Mouse (Mus musculus) CH12.LX (cell line): ENCODE measurements around the gene Ppp6r3. TPM values are rescaled to one million over a fixed set of nuclear protein-coding genes. Genes with fewer than 3 reads are reported as not detected.

Source experiments
- DNase-seq: peaks from one replicate; pipeline ENCODE4 v3.0.0-alpha.2; 2013; ENCODE audit errors: extremely low read depth
- H3K27ac ChIP-seq: 2 replicates; pipeline ENCODE4 v1.5.1; 2012; ENCODE audit warnings: low read depth, mild to moderate bottlenecking, control low read depth, moderate library complexity; ENCODE audit not compliant: insufficient read depth
- H3K27me3 ChIP-seq: replicated peaks from 2 replicates; pipeline ENCODE3; 2012; ENCODE audit warnings: inconsistent platforms
- H3K36me3 ChIP-seq, 2 experiments: replicated peaks in 1 of 2; 2 replicates each; pipeline versions ENCODE3 to v1.6.1; 2012; ENCODE audit warnings: inconsistent platforms in 1 of 2, low read length in 1 of 2, mild to moderate bottlenecking in 1 of 2, mixed read lengths in 1 of 2, moderate library complexity in 1 of 2; ENCODE audit not compliant: control insufficient read depth in 1 of 2, insufficient read depth in 1 of 2
- H3K4me1 ChIP-seq, 2 experiments: 2 replicates each; pipeline ENCODE4 v1.6.1; 2012; ENCODE audit warnings: inconsistent platforms in 1 of 2, moderate library complexity in 1 of 2; ENCODE audit not compliant: insufficient read depth in 2 of 2, control insufficient read depth in 1 of 2
- H3K4me2 ChIP-seq: 2 replicates; pipeline ENCODE4 v1.6.1; 2012; ENCODE audit warnings: low read depth, mild to moderate bottlenecking, control low read depth; ENCODE audit not compliant: poor library complexity, insufficient read depth, severe bottlenecking
- H3K4me3 ChIP-seq, 3 experiments: fragments of 150-350 bp in 1 of 3; sonication (generic) in 1 of 3; replicated peaks in 1 of 3; 2 replicates each; pipeline versions ENCODE3 to v1.5.1; 2011 to 2012; ENCODE audit warnings: low read depth in 2 of 3, low read length in 2 of 3, mild to moderate bottlenecking in 2 of 3, moderate library complexity in 2 of 3, control low read depth in 1 of 3, improper control_type of control experiment in 1 of 3, inconsistent platforms in 1 of 3, mixed read lengths in 1 of 3; ENCODE audit not compliant: poor library complexity in 1 of 3
- H3K79me2 ChIP-seq: replicated peaks from 2 replicates; pipeline ENCODE4 v1.6.1; 2012; ENCODE audit warnings: mild to moderate bottlenecking, moderate library complexity; ENCODE audit not compliant: control insufficient read depth, poor library complexity, insufficient read depth, severe bottlenecking; ENCODE audit errors: extremely low read depth
- H3K9ac ChIP-seq: 2 replicates; pipeline ENCODE4 v1.6.1; 2012; ENCODE audit warnings: low read depth, mild to moderate bottlenecking, control low read depth, moderate library complexity; ENCODE audit not compliant: insufficient read depth
- H3K9me3 ChIP-seq: replicated peaks from 2 replicates; pipeline ENCODE3; 2012; ENCODE audit warnings: low read length, inconsistent platforms, mixed read lengths
- BHLHE40 ChIP-seq: IDR thresholded peaks from 2 replicates; pipeline ENCODE4 v1.6.1; 2011; ENCODE audit warnings: mild to moderate bottlenecking, low read depth, low read length, improper control_type of control experiment
- CTCF ChIP-seq, 2 experiments: IDR thresholded peaks in 1 of 2; conservative IDR thresholded peaks in 1 of 2; 2 replicates each; pipeline ENCODE4 v1.5.1; 2011 to 2012; ENCODE audit warnings: low read depth in 2 of 2, low read length in 2 of 2, improper control_type of control experiment in 1 of 2, inconsistent platforms in 1 of 2, mild to moderate bottlenecking in 1 of 2, moderate library complexity in 1 of 2
- E2F4 ChIP-seq: IDR thresholded peaks from 2 replicates; pipeline ENCODE4 v1.6.1; 2011; ENCODE audit warnings: low read depth, low read length, improper control_type of control experiment; ENCODE audit not compliant: insufficient replicate concordance
- ELF1 ChIP-seq: IDR thresholded peaks from 2 replicates; pipeline ENCODE4 v1.6.1; 2014; ENCODE audit warnings: low read depth, mild to moderate bottlenecking, inconsistent platforms, low read length, improper control_type of control experiment
- GABPA ChIP-seq: IDR thresholded peaks from 2 replicates; pipeline ENCODE4 v1.6.1; 2012; ENCODE audit warnings: low read depth, low read length, improper control_type of control experiment, inconsistent platforms; ENCODE audit not compliant: insufficient replicate concordance
- HCFC1 ChIP-seq: IDR thresholded peaks from 2 replicates; pipeline ENCODE4 v1.6.1; 2012; ENCODE audit warnings: low read depth, mild to moderate bottlenecking, inconsistent platforms, low read length, improper control_type of control experiment
- JUND ChIP-seq: conservative IDR thresholded peaks from 2 replicates; pipeline ENCODE4 v1.6.1; 2011; ENCODE audit warnings: low read depth, low read length, improper control_type of control experiment
- KAT2A ChIP-seq: IDR thresholded peaks from 2 replicates; pipeline ENCODE4 v1.6.1; 2012; ENCODE audit warnings: low read length, improper control_type of control experiment, inconsistent platforms; ENCODE audit not compliant: insufficient replicate concordance
- MAX ChIP-seq: IDR thresholded peaks from 2 replicates; pipeline ENCODE4 v1.6.1; 2011; ENCODE audit warnings: low read length, improper control_type of control experiment
- MXI1 ChIP-seq: IDR thresholded peaks from 2 replicates; pipeline ENCODE4 v1.6.1; 2011; ENCODE audit warnings: mild to moderate bottlenecking, low read depth, low read length, improper control_type of control experiment
- MYC ChIP-seq: IDR thresholded peaks from 2 replicates; pipeline ENCODE4 v1.6.1; 2011; ENCODE audit warnings: low read depth, mild to moderate bottlenecking, improper control_type of control experiment, low read length
- NRF1 ChIP-seq: IDR thresholded peaks from 2 replicates; pipeline ENCODE4 v1.6.1; 2014; ENCODE audit warnings: low read depth, mild to moderate bottlenecking, inconsistent platforms, low read length, improper control_type of control experiment, moderate library complexity
- POLR2A ChIP-seq: IDR thresholded peaks from 2 replicates; pipeline ENCODE4 v1.6.1; 2011; ENCODE audit warnings: low read depth, mild to moderate bottlenecking, improper control_type of control experiment, low read length
- POLR2AphosphoS2 ChIP-seq: IDR thresholded peaks from 2 replicates; pipeline ENCODE4 v1.6.1; 2011; ENCODE audit warnings: low read depth, low read length, improper control_type of control experiment
- SIN3A ChIP-seq: IDR thresholded peaks from 2 replicates; pipeline ENCODE4 v1.6.1; 2012; ENCODE audit warnings: low read length, improper control_type of control experiment, inconsistent platforms
- SMC3 ChIP-seq: IDR thresholded peaks from 2 replicates; pipeline ENCODE4 v1.6.1; 2011; ENCODE audit warnings: low read depth, low read length, improper control_type of control experiment
- TBP ChIP-seq: conservative IDR thresholded peaks from 2 replicates; pipeline ENCODE4 v1.6.1; 2011; ENCODE audit warnings: low read depth, low read length, improper control_type of control experiment
- TCF12 ChIP-seq: IDR thresholded peaks from 2 replicates; pipeline ENCODE4 v1.6.1; 2014; ENCODE audit warnings: low read depth, mild to moderate bottlenecking, inconsistent platforms, low read length, improper control_type of control experiment
- UBTF ChIP-seq: IDR thresholded peaks from 2 replicates; pipeline ENCODE4 v1.6.1; 2012; ENCODE audit warnings: low read depth, mild to moderate bottlenecking, inconsistent platforms, low read length, improper control_type of control experiment, moderate library complexity
- USF1 ChIP-seq: IDR thresholded peaks from 2 replicates; pipeline ENCODE4 v1.6.1; 2014; ENCODE audit warnings: low read depth, mild to moderate bottlenecking, inconsistent platforms, low read length, improper control_type of control experiment
- USF2 ChIP-seq: conservative IDR thresholded peaks from 2 replicates; pipeline ENCODE4 v1.6.1; 2011; ENCODE audit warnings: low read depth, low read length, improper control_type of control experiment
- ZMIZ1 ChIP-seq: IDR thresholded peaks from 2 replicates; pipeline ENCODE4 v1.6.1; 2012; ENCODE audit warnings: low read depth, mild to moderate bottlenecking, inconsistent platforms, low read length, improper control_type of control experiment
- ZNF384 ChIP-seq: IDR thresholded peaks from 2 replicates; pipeline ENCODE4 v1.6.1; 2012; ENCODE audit warnings: low read depth, low read length, improper control_type of control experiment, inconsistent platforms
- dilution Hi-C: fragments of 300-500 bp; cut with MboI; formaldehyde crosslinking; loops from 2 replicates; pipeline ENCODE4 v1.14.3; 2020; ENCODE audit warnings: low sequenced_read_pairs; ENCODE audit not compliant: extremely low pct_unique_long_range_greater_than_20kb, extremely low pct_ligation_motif_present
- in situ Hi-C: fragments of 300-500 bp; cut with MboI; formaldehyde crosslinking; loops from 3 replicates; pipeline ENCODE4 v1.14.3; 2019; ENCODE audit warnings: low sequenced_read_pairs, low pct_ligation_motif_present, low pct_unique_long_range_greater_than_20kb, mixed read lengths
- polyA plus RNA-seq: library from polyadenylated mRNA; unstranded; fragments of >175 nt; gene quantifications from 2 replicates; pipeline ENCODE4 v1.2.1, GENCODE M21; 2012; ENCODE audit warnings: low read depth; ENCODE audit not compliant: insufficient read length
- total RNA-seq, 2 experiments: library from RNA; depleted of rRNA; stranded (reverse); fragments of 300-350 nt in 1 of 2; fragments of >200 nt in 1 of 2; gene quantifications; 2 replicates each; pipeline ENCODE4 v1.2.3; 2012 to 2014

Gene Ppp6r3
- total and polyA plus RNA-seq, 3 experiments: 68.5 to 94.6 (median 72.3) TPM

- H3K9ac ChIP-seq: no peak overlapping the region
- peak; percentile 58 for DNase-seq
- no peak overlapping the region for H3K4me3 ChIP-seq
- dilution Hi-C loops: no loop called here
- TF ChIP-seq USF1 (no peak), USF2 (no peak), MXI1 (no peak), E2F4 (no peak), ELF1 (no peak), CTCF (conservative IDR thresholded peaks at IDR 0.05 in 1 of 2, IDR thresholded peaks at IDR 0.05 in 1 of 2; ENCODE audit: low read depth in 2 of 2, low read length in 2 of 2) (no peak), TCF12 (no peak), JUND (no peak), UBTF (no peak), SMC3 (no peak), ZMIZ1 (no peak), GABPA (no peak), POLR2A (no peak), BHLHE40 (peak; percentile 81), MYC (peak; percentile 27; the same call in 1 of the 2 replicates), SIN3A (no peak), TBP (no peak), HCFC1 (no peak)
- TF ChIP-seq, all 38 proteins: peak for 2
- Histone ChIP-seq H3K36me3 (peaks cover 68 to 93% of the 10 kb centered on the region in 2 experiments), H3K79me2 (no peaks in the 10 kb centered on the region), H3K9me3 (no peaks in the 10 kb centered on the region), H3K27ac (no peak overlapping the region), H3K4me2 (no peak overlapping the region), H3K27me3 (no peaks in the 10 kb centered on the region), H3K4me1 (peaks cover 3 to 23% of the 10 kb centered on the region in 2 experiments; a peak in 3 of 4 replicates)
- in situ Hi-C loops: no loop called here
Observed at GRCm38 (mm10) chr19:3482831-3483230, 92.7 kb downstream of the Ppp6r3 start.

GRCm38 (mm10) chr19:3480101-3480500 is 95.4 kb downstream of the Ppp6r3 start:
- dilution Hi-C loops (no loop called here), in situ Hi-C loops (no loop called here)
- Histone ChIP-seq H3K4me1 (peaks cover 3 to 23% of the 10 kb centered on the region in 2 experiments; a peak in 3 of 4 replicates), H3K4me2 (no peak overlapping the region), H3K27me3 (no peaks in the 10 kb centered on the region), H3K9me3 (no peaks in the 10 kb centered on the region), H3K9ac (no peak overlapping the region), H3K79me2 (no peaks in the 10 kb centered on the region), H3K4me3 (no peak overlapping the region), H3K36me3 (peaks cover 54 to 92% of the 10 kb centered on the region in 2 experiments), H3K27ac (no peak overlapping the region)
- DNase-seq: no peak
- no peak for TF ChIP-seq TCF12
- TF ChIP-seq ZMIZ1: no peak
- no peak for TF ChIP-seq USF1
- TF ChIP-seq ELF1: no peak
- TF ChIP-seq POLR2AphosphoS2: no peak
- no peak for TF ChIP-seq KAT2A
- TF ChIP-seq NRF1: no peak
- no peak for TF ChIP-seq USF2
- no peak for TF ChIP-seq HCFC1
- no peak for TF ChIP-seq ZNF384
- TF ChIP-seq MAX: no peak
- no peak for TF ChIP-seq SMC3
